Mouse (Mus musculus): ENCODE results near the gene Gga2. TPM values are rescaled to one million over a fixed set of nuclear protein-coding genes. Genes with fewer than 3 reads are reported as not detected.

Gene Gga2
- 72.5 and 73.7 TPM in 2 replicates for polyA plus RNA-seq (2016; fragmentation: Nextera tagmentation; extraction: Ambion mirVana)

GRCm38 (mm10) chr7:122020667-122021354 lies at the start of gene Gga2:
Gga2 (minus strand) TSS chr7:122021222.
- under 1% methylated on average over 45 of the region's 50 CpGs for WGBS
- Histone ChIP-seq H3K36me3 (replicated peaks) (0 out of 2 replicates have a peak, but pooled peaks cover 3% of the 10 kb centered on the region), H3K4me1 (peaks cover 28% of the 10 kb centered on the region), H3K9me3 (no peaks in the 10 kb centered on the region), H3K4me2 (peak within 1 kb of the TSS; percentile 73), H3K9ac (peak within 1 kb of the TSS; percentile 75), H3K27me3 (no peaks in the 10 kb centered on the region), H3K27ac (peak within 1 kb of the TSS; percentile 93), H3K4me3 (replicated peaks) (peak within 1 kb of the TSS; percentile 79)
- ATAC-seq (ENCODE audit: low FRiP score): peak; percentile 90

DNA sequence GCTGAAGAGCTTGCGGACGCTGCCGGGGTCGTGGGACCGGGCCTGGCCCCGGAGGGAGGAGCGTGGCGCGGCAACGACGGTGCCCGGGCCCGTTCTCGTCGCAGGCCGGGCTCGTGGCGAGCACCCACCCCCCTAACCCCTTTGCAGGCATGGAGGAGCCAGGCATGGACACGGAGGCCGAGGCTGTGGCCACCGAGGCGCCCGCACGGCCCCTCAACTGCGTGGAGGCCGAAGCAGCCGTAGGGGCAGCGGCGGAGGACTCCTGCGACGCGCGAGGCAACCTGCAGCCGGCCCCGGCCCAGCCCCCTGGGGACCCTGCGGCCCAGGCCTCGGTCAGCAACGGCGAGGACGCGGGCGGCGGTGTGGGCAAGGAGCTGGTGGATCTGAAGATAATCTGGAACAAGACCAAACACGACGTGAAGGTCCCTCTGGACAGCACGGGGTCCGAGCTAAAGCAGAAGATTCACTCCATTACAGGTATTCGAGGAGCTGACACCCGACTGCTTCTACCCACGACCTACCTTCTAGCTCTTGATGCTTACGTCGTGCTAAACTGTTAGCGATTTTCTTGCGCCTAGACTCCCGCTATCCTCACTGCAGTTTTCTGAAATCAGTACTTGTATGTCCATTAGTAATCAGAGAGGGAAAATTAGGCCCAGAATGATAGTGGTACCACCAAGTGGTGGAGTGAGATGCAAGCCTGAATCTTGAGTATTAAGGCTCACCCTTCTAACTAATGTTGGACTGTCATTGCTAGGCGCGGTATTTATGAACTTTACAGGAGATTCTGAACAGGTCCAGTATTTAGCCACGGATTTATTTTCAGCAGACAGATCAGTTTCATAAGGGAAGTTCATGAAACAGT lies 46.7 kb upstream of the Gga2 start:
- H3K27ac ChIP-seq: peak overlapping the region; percentile 96
- peak overlapping the region; percentile 97 for H3K9ac ChIP-seq
- H3K36me3 ChIP-seq (replicated peaks): peaks cover 38% of the 10 kb centered on the region
- H3K4me2 ChIP-seq: peak overlapping the region; percentile 82
- ATAC-seq (ENCODE audit: low FRiP score): no peak
- no peaks in the 10 kb centered on the region for H3K27me3 ChIP-seq
- H3K9me3 ChIP-seq: no peaks in the 10 kb centered on the region
- WGBS: 2% methylated on average over 58 of the region's 58 CpGs
- peaks cover 29% of the 10 kb centered on the region for H3K4me1 ChIP-seq
- H3K4me3 ChIP-seq (replicated peaks): peak overlapping the region; percentile 100

GRCm38 (mm10) chr7:122066945-122067516 lies 46.0 kb upstream of the Gga2 start, which contains the start of the genes Ubfd1 and Ears2:
Ubfd1 (plus strand) TSS chr7:122067175.
Ears2 (minus strand) TSS chr7:122067263.
- Histone ChIP-seq H3K36me3 (replicated peaks) (peaks cover 31% of the 10 kb centered on the region), H3K4me3 (replicated peaks) (peak within 1 kb of the TSS; percentile 100), H3K27ac (peak within 1 kb of the TSS; percentile 96), H3K9ac (peak within 1 kb of the TSS; percentile 97), H3K27me3 (no peaks in the 10 kb centered on the region), H3K9me3 (no peaks in the 10 kb centered on the region), H3K4me2 (peak within 1 kb of the TSS; percentile 82), H3K4me1 (peaks cover 29% of the 10 kb centered on the region)
- WGBS: under 1% methylated on average over 59 of the region's 60 CpGs
- peak; percentile 99 for ATAC-seq (ENCODE audit: low FRiP score)

DNA sequence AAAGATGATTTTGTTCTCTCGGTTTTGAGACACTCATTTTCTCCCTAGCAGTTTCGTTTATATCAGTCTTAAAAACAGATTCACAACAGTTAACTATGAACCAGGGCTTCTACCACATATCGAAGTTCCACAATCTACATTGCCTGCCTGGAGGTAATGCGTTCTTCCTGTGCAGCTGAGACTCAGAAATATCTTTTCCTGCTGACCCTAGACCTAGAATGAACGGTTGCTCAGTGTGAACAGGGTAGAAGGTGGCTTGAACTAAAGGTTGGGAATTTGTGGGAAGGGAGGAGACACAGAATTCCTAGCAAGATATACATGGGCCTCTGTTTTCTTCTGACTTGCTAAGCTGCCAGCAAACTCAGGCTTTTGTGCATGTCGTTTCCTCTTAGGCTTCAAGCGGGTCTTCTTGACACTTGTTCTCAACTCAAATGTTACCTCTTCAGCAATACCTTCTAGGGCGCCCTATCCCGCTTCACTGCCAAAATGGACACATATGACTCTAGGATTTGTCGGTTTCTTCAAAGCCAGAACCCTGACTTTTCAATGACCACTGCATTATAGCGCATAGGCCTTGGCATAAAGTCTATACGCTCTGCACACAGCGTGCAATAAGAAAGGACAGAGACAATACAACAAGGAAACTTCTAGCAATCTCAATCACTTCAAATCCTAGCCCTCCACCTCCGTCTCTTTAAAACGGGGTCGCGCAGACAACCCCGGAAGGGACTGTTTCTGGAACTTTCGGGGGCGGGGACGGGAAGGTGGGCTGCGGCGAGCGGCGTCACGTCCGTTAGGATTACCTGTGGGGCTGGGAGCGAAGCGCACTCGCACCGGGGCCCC lies 45.3 kb upstream of the Gga2 start:
- peak; percentile 7 for ATAC-seq (ENCODE audit: low FRiP score)
- 21% methylated on average over 31 of the region's 31 CpGs for WGBS

DNA sequence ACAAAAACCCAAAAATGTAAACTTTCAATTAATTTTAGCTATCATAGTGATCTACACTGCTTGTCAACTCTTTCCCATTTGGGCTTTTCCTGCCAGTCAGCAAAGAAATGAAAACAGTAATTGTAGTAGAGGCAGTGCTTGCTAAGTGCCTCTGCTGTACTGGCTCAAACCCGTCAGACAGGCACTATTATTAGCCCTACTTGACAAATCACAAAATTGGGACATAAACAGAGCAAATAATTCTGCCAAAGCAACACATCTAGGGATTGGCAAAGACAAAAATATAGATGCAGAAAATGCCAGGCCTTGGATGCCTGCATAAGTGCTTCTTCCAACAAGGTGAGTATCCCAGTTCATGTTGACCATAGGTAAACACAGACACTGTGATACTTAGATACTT lies 44.6 kb upstream of the Gga2 start:
- Histone ChIP-seq H3K4me3 (replicated peaks) (no peak overlapping the region), H3K9ac (no peak overlapping the region), H3K27ac (no peak overlapping the region), H3K27me3 (no peaks in the 10 kb centered on the region), H3K4me2 (peak overlapping the region; percentile 82), H3K4me1 (peaks cover 29% of the 10 kb centered on the region), H3K36me3 (replicated peaks) (peaks cover 21% of the 10 kb centered on the region), H3K9me3 (no peaks in the 10 kb centered on the region)
- WGBS: 79% methylated on average over 1 of the region's 1 CpGs
- ATAC-seq (ENCODE audit: low FRiP score): no peak

More for the DNA sequence above, 45.3 kb upstream of the Gga2 start:
- Histone ChIP-seq H3K4me2 (peak overlapping the region; percentile 82), H3K9me3 (no peaks in the 10 kb centered on the region), H3K4me3 (replicated peaks) (peak overlapping the region; percentile 100), H3K27ac (peak overlapping the region; percentile 96), H3K36me3 (replicated peaks) (peaks cover 24% of the 10 kb centered on the region), H3K27me3 (no peaks in the 10 kb centered on the region), H3K9ac (peak overlapping the region; percentile 97), H3K4me1 (peaks cover 29% of the 10 kb centered on the region)

GRCm38 (mm10) chr7:122056633-122057032 lies 35.6 kb upstream of the Gga2 start:
- no peak overlapping the region for H3K4me3 ChIP-seq (replicated peaks)
- no peaks in the 10 kb centered on the region for H3K27me3 ChIP-seq
- H3K36me3 ChIP-seq (replicated peaks): peaks cover 39% of the 10 kb centered on the region
- no peak overlapping the region for H3K4me2 ChIP-seq
- WGBS: 92% methylated on average over 5 of the region's 5 CpGs
- H3K27ac ChIP-seq: no peak overlapping the region
- ATAC-seq (ENCODE audit: low FRiP score): no peak
- H3K9ac ChIP-seq: no peak overlapping the region
- H3K4me1 ChIP-seq: no peaks in the 10 kb centered on the region
- H3K9me3 ChIP-seq: no peaks in the 10 kb centered on the region

DNA sequence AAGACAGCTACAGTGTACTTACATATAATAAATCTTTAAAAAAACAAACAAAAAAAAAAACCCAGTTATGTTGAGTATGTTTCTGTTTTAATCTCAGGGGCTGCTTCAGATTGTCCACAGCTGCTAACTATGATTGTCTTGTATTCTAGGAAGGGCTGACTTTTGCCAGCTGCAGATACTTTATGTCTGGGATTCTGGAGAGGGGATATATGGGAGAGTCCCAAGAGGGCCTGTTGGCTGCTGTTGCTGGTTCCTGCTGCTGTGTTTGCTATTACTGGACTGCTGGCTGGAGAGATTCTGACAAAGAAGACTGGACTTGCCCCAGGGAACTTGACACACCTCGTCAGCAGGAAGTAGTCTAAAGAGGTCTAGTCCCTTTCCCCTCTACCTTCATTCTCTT lies 29.8 kb upstream of the Gga2 start:
- Histone ChIP-seq H3K4me1 (no peaks in the 10 kb centered on the region), H3K4me3 (replicated peaks) (no peak overlapping the region), H3K9ac (no peak overlapping the region), H3K36me3 (replicated peaks) (peaks cover 45% of the 10 kb centered on the region), H3K27ac (no peak overlapping the region), H3K9me3 (no peaks in the 10 kb centered on the region), H3K4me2 (no peak overlapping the region), H3K27me3 (no peaks in the 10 kb centered on the region)
- WGBS: 79% methylated on average over 1 of the region's 1 CpGs
- ATAC-seq (ENCODE audit: low FRiP score): no peak

GRCm38 (mm10) chr7:122048191-122048590 lies 27.2 kb upstream of the Gga2 start:
- 95% methylated on average over 9 of the region's 9 CpGs for WGBS
- H3K27ac ChIP-seq: no peak overlapping the region
- no peak overlapping the region for H3K9ac ChIP-seq
- no peak for ATAC-seq (ENCODE audit: low FRiP score)
- no peak overlapping the region for H3K4me3 ChIP-seq (replicated peaks)
- no peak overlapping the region for H3K4me2 ChIP-seq
- H3K27me3 ChIP-seq: no peaks in the 10 kb centered on the region
- no peaks in the 10 kb centered on the region for H3K9me3 ChIP-seq
- peaks cover 37% of the 10 kb centered on the region for H3K36me3 ChIP-seq (replicated peaks)
- no peaks in the 10 kb centered on the region for H3K4me1 ChIP-seq

DNA sequence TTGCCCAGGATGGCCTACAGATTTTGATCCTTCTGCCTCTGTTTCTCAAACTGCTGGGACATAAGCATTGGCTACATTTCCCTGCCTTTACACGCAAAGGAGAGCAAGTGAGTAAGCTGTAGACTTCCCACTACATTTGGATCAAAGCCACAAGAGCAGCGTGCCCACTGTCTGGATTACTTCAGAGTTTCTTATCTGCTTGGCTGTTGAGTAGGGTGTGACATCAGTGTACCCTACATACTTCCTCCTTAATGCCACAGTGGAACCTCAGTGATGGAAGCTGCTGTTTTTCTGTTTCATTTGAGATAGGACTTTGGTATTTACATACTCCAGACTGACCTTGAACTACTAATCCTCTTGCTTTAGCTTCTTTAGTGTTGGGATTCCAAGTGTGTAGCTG lies 25.8 kb upstream of the Gga2 start:
- Histone ChIP-seq H3K4me2 (no peak overlapping the region), H3K9me3 (no peaks in the 10 kb centered on the region), H3K36me3 (replicated peaks) (peaks cover 36% of the 10 kb centered on the region), H3K27me3 (no peaks in the 10 kb centered on the region), H3K4me3 (replicated peaks) (no peak overlapping the region), H3K4me1 (no peaks in the 10 kb centered on the region), H3K9ac (no peak overlapping the region), H3K27ac (no peak overlapping the region)
- no peak for ATAC-seq (ENCODE audit: low FRiP score)
- 94% methylated on average over 2 of the region's 2 CpGs for whole genome bisulfite sequencing

- Histone ChIP-seq H3K9me3 (no peaks in the 10 kb centered on the region), H3K4me3 (replicated peaks) (no peak overlapping the region), H3K9ac (no peak overlapping the region), H3K27me3 (no peaks in the 10 kb centered on the region), H3K36me3 (replicated peaks) (peaks cover 37% of the 10 kb centered on the region), H3K4me2 (no peak overlapping the region), H3K4me1 (no peaks in the 10 kb centered on the region), H3K27ac (no peak overlapping the region)
- WGBS: 93% methylated on average over 1 of the region's 1 CpGs
- ATAC-seq (ENCODE audit: low FRiP score): no peak
These were observed 24.7 kb upstream of the Gga2 start for GRCm38 (mm10) chr7:122045711-122046110.

- H3K9ac ChIP-seq: no peak overlapping the region
- ATAC-seq (ENCODE audit: low FRiP score): no peak
- 85% methylated on average over 4 of the region's 4 CpGs for WGBS
- no peaks in the 10 kb centered on the region for H3K4me1 ChIP-seq
- no peaks in the 10 kb centered on the region for H3K9me3 ChIP-seq
- H3K4me2 ChIP-seq: no peak overlapping the region
- no peak overlapping the region for H3K4me3 ChIP-seq (replicated peaks)
- peaks cover 37% of the 10 kb centered on the region for H3K36me3 ChIP-seq (replicated peaks)
- no peak overlapping the region for H3K27ac ChIP-seq
- no peaks in the 10 kb centered on the region for H3K27me3 ChIP-seq
These were observed 24.2 kb upstream of the Gga2 start for GRCm38 (mm10) chr7:122045181-122045634.

Data from forebrain, embryonic 12.5 days (tissue).